Mouse (Mus musculus) hindbrain, embryonic 14.5 days (tissue): ENCODE measurements at regions not wholly inside any gene's neighbourhood (a gene's known extent, or its start where the extent isn't known, plus 50 kb on each side); places are given as distances from the start of the nearest gene placed in this dataset.

Experiments used
- ATAC-seq: fragments of 200-750 bp; cut with Nextera tagmentation; 2 replicates; pipeline ENCODE4 v1.8.0; 2017; ENCODE audit warnings: moderate number of reproducible peaks, mild to moderate bottlenecking, moderate TSS enrichment, moderate library complexity; ENCODE audit not compliant: low FRiP score
- DNase-seq: peaks from one replicate; pipeline ENCODE4 v3.0.0-alpha.2; 2015; ENCODE audit warnings: low spot score
- H3K27ac ChIP-seq: fragments of 300-500 bp; sonication (generic); 2 replicates; pipeline ENCODE4 v1.5.1; 2014; ENCODE audit warnings: mild to moderate bottlenecking, moderate library complexity
- H3K27me3 ChIP-seq: fragments of 300-500 bp; sonication (generic); 2 replicates; pipeline ENCODE4 v1.6.1; 2014; ENCODE audit warnings: mild to moderate bottlenecking, low read length, mixed read lengths; ENCODE audit not compliant: control insufficient read depth, insufficient read depth
- H3K36me3 ChIP-seq: fragments of 300-500 bp; sonication (generic); replicated peaks from 2 replicates; pipeline ENCODE4 v1.6.1; 2014; ENCODE audit not compliant: control insufficient read depth, insufficient read depth
- H3K4me1 ChIP-seq: fragments of 300-500 bp; sonication (generic); replicated peaks from 2 replicates; pipeline ENCODE4 v1.6.1; 2014; ENCODE audit warnings: antibody characterized with exemption, low read length, mixed read lengths; ENCODE audit not compliant: control insufficient read depth, insufficient read depth
- H3K4me2 ChIP-seq: fragments of 300-500 bp; sonication (generic); replicated peaks from 2 replicates; pipeline ENCODE4 v1.6.1; 2014; ENCODE audit warnings: mild to moderate bottlenecking, moderate library complexity
- H3K4me3 ChIP-seq: fragments of 300-500 bp; sonication (generic); replicated peaks from 2 replicates; pipeline ENCODE4 v1.5.1; 2014; ENCODE audit warnings: mild to moderate bottlenecking, low read length
- H3K9ac ChIP-seq: fragments of 300-500 bp; sonication (generic); 2 replicates; pipeline ENCODE4 v1.6.1; 2014
- H3K9me3 ChIP-seq: fragments of 300-500 bp; sonication (generic); 2 replicates; pipeline ENCODE4 v1.6.1; 2016; ENCODE audit warnings: low read length; ENCODE audit not compliant: control insufficient read depth
- WGBS: fragments of 180-500 bp; shearing (Covaris S2); extraction: QIAGEN DNeasy Blood & Tissue Kit; methylation state at CpG from one replicate; pipeline ENCODE4 v1.1.7; 2014; 5-methylcytosine and 5-hydroxymethylcytosine counted together

DNA sequence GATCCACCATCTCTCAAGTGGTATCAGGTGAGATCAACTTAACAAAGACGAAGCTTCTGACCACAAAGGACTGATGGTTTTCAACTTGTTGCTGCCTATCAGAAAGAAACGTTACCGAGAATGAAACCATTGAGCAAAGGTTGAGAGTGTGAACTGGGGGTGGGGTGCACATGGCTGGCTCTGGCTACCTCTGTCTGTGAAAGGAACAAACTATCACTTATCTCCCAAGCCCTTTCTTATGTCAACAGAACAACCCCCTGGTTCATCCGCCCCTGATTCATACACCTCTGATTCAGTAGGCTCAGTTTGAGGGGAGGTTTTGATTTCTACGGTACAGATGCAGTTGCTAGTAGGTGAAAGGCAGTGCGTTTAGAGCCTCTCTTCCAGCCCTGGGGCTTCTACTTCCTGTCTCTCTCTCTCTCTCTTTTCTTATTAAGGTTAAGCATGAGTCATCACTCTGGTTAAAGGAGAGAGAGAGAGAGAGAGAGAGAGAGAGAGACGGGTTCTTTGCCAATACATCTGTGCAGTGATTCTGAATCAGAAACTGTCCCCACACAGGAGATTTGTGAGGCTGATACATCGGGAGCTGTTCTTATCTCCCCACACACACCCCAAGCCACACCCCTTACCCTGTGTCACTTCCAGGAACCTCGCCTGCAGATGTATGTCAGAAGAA is 59.0 kb upstream of the Hif1a start:
- H3K9ac ChIP-seq: no peak overlapping the region
- no peak overlapping the region for H3K27ac ChIP-seq
- WGBS: 85% methylated on average over 9 of the region's 9 CpGs
- no peaks in the 10 kb centered on the region for H3K9me3 ChIP-seq
- H3K4me1 ChIP-seq: no peaks in the 10 kb centered on the region
- H3K4me2 ChIP-seq: no peak overlapping the region
- no peak overlapping the region for H3K4me3 ChIP-seq
- H3K36me3 ChIP-seq: no peaks in the 10 kb centered on the region
- H3K27me3 ChIP-seq: no peaks in the 10 kb centered on the region
- no peak for ATAC-seq
- no peak for DNase-seq

DNA sequence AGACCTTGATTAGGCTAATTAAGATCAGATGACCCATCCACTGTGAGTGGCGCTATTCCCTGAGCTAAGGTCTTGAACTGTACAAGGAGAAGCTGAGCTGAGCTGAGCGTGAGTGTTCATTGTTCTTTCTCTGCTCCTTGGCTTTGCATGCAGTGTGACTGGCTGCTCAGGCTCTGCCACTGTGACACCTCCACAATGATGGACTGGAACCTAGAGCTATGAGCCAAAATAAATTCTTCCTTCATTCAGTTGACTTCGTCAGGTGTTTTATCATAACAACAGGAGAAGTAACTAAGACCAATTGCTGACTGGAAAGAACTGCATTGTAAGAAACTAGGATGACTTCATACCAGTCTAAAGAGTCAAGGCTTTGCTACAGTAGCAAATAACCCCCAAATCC is 56.4 kb upstream of the Hif1a start:
- no peak for DNase-seq
- 86% methylated on average over 3 of the region's 3 CpGs for WGBS

DNA sequence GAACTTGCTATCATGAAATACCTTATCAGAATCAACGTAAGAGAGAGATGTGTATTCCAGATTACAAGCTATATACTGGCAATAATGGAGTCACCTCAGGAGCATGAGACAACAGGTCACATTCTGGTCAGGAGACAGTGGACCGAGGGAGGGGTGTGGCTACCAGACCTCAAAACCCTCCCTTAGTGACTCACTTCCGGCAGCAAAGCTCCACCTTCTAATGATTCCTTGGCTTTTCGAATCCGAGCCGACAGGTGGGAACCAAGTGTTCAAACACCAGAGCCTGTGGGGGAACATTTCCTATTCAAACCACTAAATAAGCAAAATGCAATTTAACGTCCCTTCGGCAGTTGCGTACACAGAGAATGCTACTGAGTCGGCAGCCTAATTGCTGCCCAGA is 54.5 kb upstream of the Hif1a start:
- Histone ChIP-seq H3K4me2 (no peak overlapping the region), H3K9me3 (no peaks in the 10 kb centered on the region), H3K27me3 (no peaks in the 10 kb centered on the region), H3K9ac (no peak overlapping the region), H3K4me3 (no peak overlapping the region), H3K36me3 (no peaks in the 10 kb centered on the region), H3K27ac (no peak overlapping the region), H3K4me1 (no peaks in the 10 kb centered on the region)
- WGBS: 86% methylated on average over 10 of the region's 10 CpGs
- no peak for DNase-seq
- no peak for ATAC-seq

More for the DNA sequence above, 56.4 kb upstream of the Hif1a start:
- no peak overlapping the region for H3K4me2 ChIP-seq
- no peaks in the 10 kb centered on the region for H3K36me3 ChIP-seq
- no peak overlapping the region for H3K4me3 ChIP-seq
- no peak overlapping the region for H3K27ac ChIP-seq
- no peak for ATAC-seq
- H3K9me3 ChIP-seq: no peaks in the 10 kb centered on the region
- H3K27me3 ChIP-seq: no peaks in the 10 kb centered on the region
- H3K9ac ChIP-seq: no peak overlapping the region
- H3K4me1 ChIP-seq: no peaks in the 10 kb centered on the region

DNA sequence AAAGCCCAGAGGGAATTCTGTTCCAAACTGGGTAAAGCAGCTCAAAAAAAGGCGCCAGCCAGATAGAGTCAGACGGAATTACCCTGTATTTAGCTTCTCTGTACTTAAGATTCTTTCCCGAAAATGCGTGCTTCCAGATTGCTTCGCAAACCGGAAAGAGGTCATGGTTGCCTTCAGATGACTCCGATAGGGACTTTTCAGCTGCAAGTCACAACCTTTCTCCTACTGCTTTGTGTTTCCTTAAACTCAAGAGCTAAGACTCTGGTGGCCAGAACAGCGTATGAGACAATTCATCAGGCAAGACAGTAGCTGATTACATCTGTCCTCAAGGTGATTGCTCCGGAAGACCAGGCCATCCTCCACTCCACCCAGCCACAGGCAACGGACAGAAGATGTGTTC is 53.8 kb upstream of the Hif1a start:
- no peak for DNase-seq
- WGBS: 90% methylated on average over 10 of the region's 10 CpGs

DNA sequence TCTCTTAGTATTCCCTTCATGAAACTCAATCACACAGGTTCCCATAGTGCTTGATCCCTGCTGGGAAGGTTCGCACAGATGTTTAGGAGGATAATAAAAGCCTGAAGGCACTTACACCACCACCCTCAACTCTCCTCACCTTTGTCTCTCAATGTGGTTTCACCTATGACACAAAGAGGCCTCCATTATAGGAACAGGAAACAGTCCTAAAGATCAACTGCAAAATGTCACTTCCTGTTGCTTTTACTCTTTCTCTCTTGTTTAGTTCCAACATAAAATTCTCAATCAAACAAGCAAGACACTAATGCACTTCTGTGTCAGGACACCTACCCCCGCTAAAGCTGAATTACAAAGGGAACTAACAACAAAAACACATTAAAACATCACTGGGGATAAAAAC is 50.3 kb upstream of the Hif1a start:
- Histone ChIP-seq H3K4me1 (no peaks in the 10 kb centered on the region), H3K9me3 (no peaks in the 10 kb centered on the region), H3K36me3 (no peaks in the 10 kb centered on the region), H3K27ac (no peak overlapping the region), H3K4me2 (no peak overlapping the region), H3K27me3 (no peaks in the 10 kb centered on the region), H3K4me3 (no peak overlapping the region), H3K9ac (no peak overlapping the region)
- 93% methylated on average over 2 of the region's 2 CpGs for WGBS
- no peak for ATAC-seq
- DNase-seq: no peak

More for the DNA sequence above, 53.8 kb upstream of the Hif1a start:
- Histone ChIP-seq H3K27ac (no peak overlapping the region), H3K36me3 (no peaks in the 10 kb centered on the region), H3K9ac (no peak overlapping the region), H3K27me3 (no peaks in the 10 kb centered on the region), H3K4me2 (no peak overlapping the region), H3K4me1 (no peaks in the 10 kb centered on the region), H3K9me3 (no peaks in the 10 kb centered on the region), H3K4me3 (no peak overlapping the region)
- ATAC-seq: no peak
